Mouse (Mus musculus) frontal cortex, postnatal 10 days (tissue): Measurements from ENCODE around the gene Gm11397.
"Not testable (repeated sequence)": the region's sequence is repeated elsewhere in the genome, so short reads cannot be mapped to it uniquely, and the experiment has no call there.

Source experiments
- DNase-seq, 2 experiments: peaks; one replicate each; pipeline ENCODE4 v3.0.0; 2022; ENCODE audit warnings: low spot score in 2 of 2, mixed read lengths in 1 of 2

Gm11397 gene

DNA sequence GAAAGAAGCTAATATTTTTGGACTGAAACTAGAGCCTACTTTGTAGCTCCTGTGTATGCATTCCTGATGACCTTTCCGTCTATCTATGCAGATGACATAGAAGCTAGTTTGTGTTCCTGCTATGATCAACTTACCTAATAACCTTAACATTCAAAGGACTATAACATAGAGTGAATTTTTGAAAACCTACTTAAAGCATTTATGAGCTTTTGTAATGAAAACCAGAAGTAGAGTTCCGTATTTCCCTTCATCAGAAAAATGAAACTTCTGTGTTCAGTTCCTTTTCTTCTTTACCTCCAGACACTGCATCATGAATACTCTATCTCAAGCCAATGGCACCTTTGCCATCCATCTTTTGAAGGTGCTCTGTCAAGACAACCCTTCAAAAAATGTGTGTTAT is at the start of gene Gm11397:
TSS of gene Gm11397 (plus strand) at position 301 of the 400 bp plus-strand sequence.
- not testable (repeated sequence) for DNase-seq

DNA sequence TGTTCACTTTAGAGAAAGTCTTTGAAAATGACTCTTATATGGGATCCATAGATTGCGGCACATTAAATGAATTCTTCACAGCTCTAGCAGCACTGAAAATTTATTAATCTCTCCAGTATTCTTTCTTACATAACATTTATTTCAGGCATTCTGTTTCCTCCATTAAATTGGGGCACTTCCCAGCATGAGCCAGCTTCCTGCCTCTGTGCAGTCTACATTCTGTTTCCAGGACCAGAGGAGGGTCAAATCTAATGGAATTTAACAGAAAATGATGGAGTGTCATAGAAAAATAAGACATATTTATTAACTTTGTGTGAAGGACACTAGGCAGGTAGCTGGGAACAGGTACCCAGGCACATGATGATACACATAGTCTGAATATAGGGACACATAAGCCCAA is 38.9 kb upstream of the Gm11397 start:
- not testable (repeated sequence) for DNase-seq

DNA sequence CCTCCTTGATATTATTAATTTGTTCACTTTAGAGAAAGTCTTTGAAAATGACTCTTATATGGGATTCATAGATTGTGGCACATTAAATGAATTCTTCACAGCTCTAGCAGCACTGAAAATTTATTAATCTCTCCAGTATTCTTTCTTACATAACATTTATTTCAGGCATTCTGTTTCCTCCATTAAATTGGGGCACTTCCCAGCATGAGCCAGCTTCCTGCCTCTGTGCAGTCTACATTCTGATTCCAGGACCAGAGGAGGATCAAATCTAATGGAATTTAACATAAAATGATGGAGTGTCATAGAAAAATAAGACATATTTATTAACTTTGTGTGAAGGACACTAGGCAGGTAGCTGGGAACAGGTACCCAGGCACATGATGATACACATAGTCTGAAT is 37.2 kb downstream of the Gm11397 start:
- DNase-seq: not testable (repeated sequence)
